Comparison of ENCODE assay signal across 9 mouse cellular contexts in genomic region chr1:179865561-179865960, GRCm38 (mm10).
DNase-seq lines count a peak whose midpoint lies in the region; ATAC-seq lines count a peak whose summit lies in the region.
"Had no signal": no experiment of that assay in that cellular context is flagged by ENCODE, and none has a peak within 500 bp of the region (broad histone marks: within the 10 kb centered on the region; RNA-seq: fewer than 3 reads in every experiment).

No protein-coding gene starts in this region.

- peak overlapping the region; percentile 8; the same call in 1 of the 2 replicates for H3K4me3 ChIP-seq in brown adipose tissue, adult 24 weeks (ENCODE audit: insufficient read depth, low read depth, low read length)
- no peak overlapping the region for H3K4me3 ChIP-seq in intestine, embryonic 16.5 days (ENCODE audit: low read length)
- H3K4me3 ChIP-seq in liver, embryonic 15.5 days (replicated peaks), result no peak overlapping the region

- peak; percentile 44; the same call in 1 of the 2 replicates for ATAC-seq in intestine, embryonic 16.5 days
- ATAC-seq in liver, embryonic 15.5 days (ENCODE audit: insufficient read depth), result peak; percentile 25; the same call in 1 of the 2 replicates
- no peak for ATAC-seq in cerebellum, adult (ENCODE audit: insufficient number of reproducible peaks, low FRiP score, low TSS enrichment)
- ATAC-seq in frontal cortex, adult (ENCODE audit: low TSS enrichment), result no peak

- peak overlapping the region; percentile 97 for H3K27ac ChIP-seq in brown adipose tissue, adult 24 weeks (replicated peaks; ENCODE audit: low read depth, low read length)
- H3K27ac ChIP-seq in intestine, embryonic 16.5 days (ENCODE audit: low read length), result peak overlapping the region; percentile 75
- no peak overlapping the region for H3K27ac ChIP-seq in liver, embryonic 15.5 days (replicated peaks)
- H3K27ac ChIP-seq: liver, embryonic 14.5 days had no signal

- peak; percentile 50 for DNase-seq in embryo, embryonic 11 days
- DNase-seq in right cerebral cortex, postnatal 36 days (ENCODE audit: low spot score in 2 of 2), result no peak
- DNase-seq: cerebellum, postnatal 36 days had no signal

- H3K9me3 ChIP-seq in intestine, embryonic 16.5 days (ENCODE audit: control insufficient read depth, low read length), result no peaks in the 10 kb centered on the region
- no peaks in the 10 kb centered on the region for H3K9me3 ChIP-seq in liver, embryonic 15.5 days (replicated peaks)

- peaks cover 36% of the 10 kb centered on the region for H3K4me1 ChIP-seq in brown adipose tissue, adult 24 weeks (ENCODE audit: control insufficient read depth, insufficient read depth, insufficient read length, low read length)
- peaks cover 5% of the 10 kb centered on the region; the same call in 1 of the 2 replicates for H3K4me1 ChIP-seq in intestine, embryonic 16.5 days (ENCODE audit: control insufficient read depth, insufficient read depth, low read length)
- H3K4me1 ChIP-seq in liver, embryonic 15.5 days (replicated peaks), result peaks cover 19% of the 10 kb centered on the region

- H3K4me2 ChIP-seq in intestine, embryonic 16.5 days (ENCODE audit: low read depth, low read length), result no peak overlapping the region
- H3K4me2 ChIP-seq in liver, embryonic 15.5 days, result no peak overlapping the region

- H3K36me3 ChIP-seq in intestine, embryonic 16.5 days (ENCODE audit: control insufficient read depth, insufficient read depth, low read length), result no peaks in the 10 kb centered on the region
- no peaks in the 10 kb centered on the region for H3K36me3 ChIP-seq in liver, embryonic 15.5 days (replicated peaks)

- WGBS in intestine, embryonic 16.5 days, result 53% methylated on average over 11 of the region's 11 CpGs
- 34% methylated on average over 11 of the region's 11 CpGs for WGBS in liver, embryonic 15.5 days (ENCODE audit: insufficient replicate concordance)

- no peaks in the 10 kb centered on the region for H3K27me3 ChIP-seq in intestine, embryonic 16.5 days (replicated peaks; ENCODE audit: control insufficient read depth, insufficient read depth, low read length)
- no peaks in the 10 kb centered on the region for H3K27me3 ChIP-seq in liver, embryonic 15.5 days

- H3K9ac ChIP-seq in intestine, embryonic 16.5 days (ENCODE audit: low read depth, low read length), result no peak overlapping the region
- no peak overlapping the region for H3K9ac ChIP-seq in liver, embryonic 15.5 days
- H3K9ac ChIP-seq: liver, embryonic 14.5 days had no signal

Comparison
In these comparisons a context has a peak if more than half of its experiments do, and no peak if none do; other contexts are left out.
1. ATAC-seq: peak in intestine, embryonic 16.5 days (single experiment) and liver, embryonic 15.5 days (single experiment); none in cerebellum, adult (single experiment) and frontal cortex, adult (single experiment).